Comparison of ENCODE assay signal across 9 mouse cellular contexts in genomic region chr11:105549164-105550121, GRCm38 (mm10). TPM values are rescaled to one million over a fixed set of nuclear protein-coding genes. Genes with fewer than 3 reads are reported as not detected.
DNase-seq lines count a peak whose midpoint lies in the region; ATAC-seq and TF ChIP-seq lines count a peak whose summit lies in the region.
"Had no signal": no experiment of that assay in that cellular context is flagged by ENCODE, and none has a peak within 500 bp of the region (broad histone marks: within the 10 kb centered on the region; RNA-seq: fewer than 3 reads in every experiment).

No protein-coding gene starts in this region.

- ATAC-seq in neural tube, embryonic 15.5 days (ENCODE audit: low FRiP score), result no peak

- DNase-seq in heart, postnatal 14 days, result peak; percentile 17 to 34
- no peak for DNase-seq in heart, postnatal 25 days (ENCODE audit: low spot score)
- DNase-seq in adrenal gland, postnatal 14 days, result peak; percentile 72
- DNase-seq in kidney, adult 9 months, result peak; percentile 92
- DNase-seq in lung, postnatal 14 days, result peak; percentile 69
- no peak for DNase-seq in layer of hippocampus, adult 2 months (ENCODE audit: low spot score in 2 of 2)
- DNase-seq in midbrain, embryonic 10.5 days (ENCODE audit: low spot score), result no peak

- H3K4me3 ChIP-seq in layer of hippocampus, adult 2 months, result no peak overlapping the region
- no peak overlapping the region for H3K4me3 ChIP-seq in midbrain, embryonic 10.5 days
- H3K4me3 ChIP-seq in neural tube, embryonic 15.5 days (replicated peaks), result no peak overlapping the region

- WGBS in midbrain, embryonic 10.5 days, result 92% methylated on average over 9 of the region's 9 CpGs
- 53% methylated on average over 9 of the region's 9 CpGs for WGBS in neural tube, embryonic 15.5 days

- no peaks in the 10 kb centered on the region for H3K9me3 ChIP-seq in midbrain, embryonic 10.5 days (replicated peaks)
- H3K9me3 ChIP-seq in neural tube, embryonic 15.5 days (replicated peaks), result no peaks in the 10 kb centered on the region
- H3K9me3 ChIP-seq: G1E had no signal

- no peak overlapping the region for H3K27ac ChIP-seq in layer of hippocampus, adult 2 months
- no peak overlapping the region for H3K27ac ChIP-seq in midbrain, embryonic 10.5 days (replicated peaks)
- H3K27ac ChIP-seq in neural tube, embryonic 15.5 days (replicated peaks), result no peak overlapping the region

- no peaks in the 10 kb centered on the region for H3K36me3 ChIP-seq in midbrain, embryonic 10.5 days
- H3K36me3 ChIP-seq in neural tube, embryonic 15.5 days, result no peaks in the 10 kb centered on the region
- H3K36me3 ChIP-seq: G1E had no signal

- peaks cover 27% of the 10 kb centered on the region for H3K4me1 ChIP-seq in midbrain, embryonic 10.5 days
- peaks cover 22% of the 10 kb centered on the region for H3K4me1 ChIP-seq in neural tube, embryonic 15.5 days

- no peak overlapping the region for H3K4me2 ChIP-seq in neural tube, embryonic 15.5 days

- no peak for TF ChIP-seq CTCF in layer of hippocampus, adult 2 months (conservative IDR thresholded peaks at IDR 0.05)

- no peak overlapping the region for H3K9ac ChIP-seq in neural tube, embryonic 15.5 days (replicated peaks)

- no peaks in the 10 kb centered on the region for H3K27me3 ChIP-seq in midbrain, embryonic 10.5 days (ENCODE audit: low read depth, poor library complexity, severe bottlenecking)
- H3K27me3 ChIP-seq in neural tube, embryonic 15.5 days (replicated peaks), result no peaks in the 10 kb centered on the region

- intact Hi-C loops in heart, postnatal 14 days (cut with DNase I), result no loop called here
- intact Hi-C loops in heart, postnatal 25 days (cut with DNase I), result no loop called here

RNA-seq across cellular contexts. Expression of gene Tanc2, which starts 40.3 kb away (rescaled TPM):
- total RNA-seq in heart, postnatal 14 days (2021), result 10 to 100 TPM; 18.5 to 22.3 TPM
- total RNA-seq in heart, postnatal 25 days (2021), result 10 to 100 TPM; 11.7 to 14.5 TPM
- total RNA-seq in adrenal gland, postnatal 14 days (2021), result 16.0 and 18.1 TPM in 2 replicates
- 100 to 1,000 TPM; 164 to 177 TPM for total RNA-seq in layer of hippocampus, adult 2 months (2021)
- polyA plus RNA-seq in midbrain, embryonic 10.5 days (2016; fragmentation: Nextera tagmentation; extraction: Ambion mirVana), result 5.3 and 6.8 TPM in 2 replicates
- 43.4 and 46.7 TPM in 2 replicates for polyA plus RNA-seq in neural tube, embryonic 15.5 days (2015; fragmentation: Nextera tagmentation; extraction: Ambion mirVana)
- polyA plus RNA-seq: G1E had no signal

Comparison
In these comparisons a context has a peak if more than half of its experiments do, and no peak if none do; other contexts are left out.
1. DNase-seq: peak in heart, postnatal 14 days (2 of 2), adrenal gland, postnatal 14 days (single experiment), kidney, adult 9 months (single experiment) and lung, postnatal 14 days (single experiment); none in heart, postnatal 25 days (single experiment), layer of hippocampus, adult 2 months (0 of 2) and midbrain, embryonic 10.5 days (single experiment).